In genomic region chr4:143147666-143148065, GRCm38 (mm10) we compare ENCODE assay signal across 19 mouse cellular contexts.
DNase-seq lines count a peak whose midpoint lies in the region; TF ChIP-seq lines count a peak whose summit lies in the region.
"Had no signal": no experiment of that assay in that cellular context is flagged by ENCODE, and none has a peak within 500 bp of the region (broad histone marks: within the 10 kb centered on the region; RNA-seq: fewer than 3 reads in every experiment).

No protein-coding gene starts in this region.

- H3K4me3 ChIP-seq in gastrocnemius, adult 2 months, result no peak overlapping the region
- H3K4me3 ChIP-seq: heart, adult 2 months; heart, embryonic 10.5 days; hindbrain, embryonic 10.5 days; hindbrain, embryonic 13.5 days; intestine, embryonic 15.5 days had no signal

- H3K27ac ChIP-seq in gastrocnemius, adult 2 months, result peak overlapping the region; percentile 44
- H3K27ac ChIP-seq: heart, adult 2 months; heart, embryonic 10.5 days; hindbrain, embryonic 10.5 days; hindbrain, embryonic 13.5 days; intestine, embryonic 15.5 days had no signal

- peak; percentile 64 for DNase-seq in adrenal gland, adult 2 months
- DNase-seq in adrenal gland, adult 8-10 months, result no peak
- no peak for DNase-seq in gastrocnemius, adult 2 months
- no peak for DNase-seq in gastrocnemius, postnatal 25 days
- peak; percentile 34 to 55 for DNase-seq in adrenal gland, postnatal 36 days
- DNase-seq in layer of hippocampus, postnatal 36 days, result no peak
- DNase-seq: B cell, adult 2 months; cerebellum, adult 18-20 months; cerebellum, adult 9-10 months; cerebellum, postnatal 14 days; forebrain, postnatal 0 days; gastrocnemius, postnatal 36 days; heart, adult 2 months; kidney, adult 11 months; kidney, adult 8-10 months had no signal

- intact Hi-C loops in gastrocnemius, adult 2 months (cut with DNase I), result no loop called here

- TF ChIP-seq CTCF in gastrocnemius, adult 2 months (IDR thresholded peaks at IDR 0.05), result no peak

Comparison
In these comparisons a context has a peak if more than half of its experiments do, and no peak if none do; other contexts are left out.
1. DNase-seq: peak in adrenal gland, adult 2 months (single experiment) and adrenal gland, postnatal 36 days (2 of 2); none in adrenal gland, adult 8-10 months (single experiment), gastrocnemius, adult 2 months (single experiment), gastrocnemius, postnatal 25 days (single experiment) and layer of hippocampus, postnatal 36 days (0 of 2).